Mouse (Mus musculus) heart, postnatal 14 days (tissue): ENCODE results near the gene Fam168a. TPM values are rescaled to one million over a fixed set of nuclear protein-coding genes. Genes with fewer than 3 reads are reported as not detected.
"Not testable (repeated sequence)": the region's sequence is repeated elsewhere in the genome, so short reads cannot be mapped to it uniquely, and the experiment has no call there.

ENCODE experiments used
- DNase-seq, 2 experiments: peaks; one replicate each; pipeline ENCODE4 v3.0.0; 2021 to 2022
- intact Hi-C: fragments of 180-260 bp; cut with DNase I; formaldehyde crosslinking; loops from one replicate; pipeline ENCODE4 v1.15.1; 2025
- total RNA-seq, 2 experiments: library from RNA; stranded (reverse); gene quantifications; 2 replicates each; pipeline ENCODE4 v1.2.3; 2021

Gene Fam168a
- total RNA-seq, 2 experiments from 2014 or later = 46.6 to 50.7 TPM

DNA sequence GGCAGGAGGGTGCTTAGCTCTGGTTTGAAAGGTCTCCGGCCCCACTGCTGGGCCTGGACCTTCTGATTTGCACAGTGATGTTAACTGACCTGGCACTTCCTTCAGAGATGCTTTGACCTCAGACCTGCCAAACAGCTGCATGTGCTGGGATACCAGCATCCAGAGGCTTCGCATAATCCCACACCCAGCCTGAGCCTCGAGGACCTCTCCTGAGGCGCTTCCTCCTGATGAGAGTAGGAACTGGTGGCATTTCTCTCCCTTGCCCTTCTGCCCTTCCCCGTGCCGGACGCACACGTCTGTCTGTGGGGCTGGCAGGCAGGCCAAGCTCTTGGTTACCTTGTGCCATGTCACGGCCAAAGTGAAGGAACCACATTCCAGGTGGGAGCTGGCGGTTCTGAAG lies 130.2 kb downstream of the Fam168a start:
- intact Hi-C loops = no loop called here

DNA sequence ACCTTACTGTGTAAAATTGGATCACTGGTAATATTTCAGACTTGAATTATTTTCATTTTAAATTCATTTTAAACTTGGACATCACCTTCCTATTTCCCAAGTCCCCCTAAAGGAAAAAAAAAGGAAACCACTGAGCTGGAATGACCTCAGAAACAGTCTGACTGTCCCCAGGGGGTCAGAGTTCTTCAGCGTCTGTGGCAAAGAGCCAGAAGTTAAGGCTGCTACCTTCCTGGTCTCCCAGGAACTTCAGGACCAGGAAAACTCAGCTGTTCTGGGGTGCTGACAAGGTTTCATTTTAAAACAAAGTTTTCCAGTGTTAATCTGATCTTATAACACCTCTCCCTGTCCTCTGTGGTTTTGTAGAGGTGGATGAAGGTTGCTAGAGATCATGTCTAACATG lies 131.3 kb downstream of the Fam168a start:
- intact Hi-C loops = no loop called here
- DNase-seq = no peak

More for the DNA sequence above, 130.2 kb downstream of the Fam168a start:
- no peak for DNase-seq

GRCm38 (mm10) chr7:100839632-100840402 lies 133.4 kb downstream of the Fam168a start:
- intact Hi-C loops = no loop called here
- no peak for DNase-seq

DNA sequence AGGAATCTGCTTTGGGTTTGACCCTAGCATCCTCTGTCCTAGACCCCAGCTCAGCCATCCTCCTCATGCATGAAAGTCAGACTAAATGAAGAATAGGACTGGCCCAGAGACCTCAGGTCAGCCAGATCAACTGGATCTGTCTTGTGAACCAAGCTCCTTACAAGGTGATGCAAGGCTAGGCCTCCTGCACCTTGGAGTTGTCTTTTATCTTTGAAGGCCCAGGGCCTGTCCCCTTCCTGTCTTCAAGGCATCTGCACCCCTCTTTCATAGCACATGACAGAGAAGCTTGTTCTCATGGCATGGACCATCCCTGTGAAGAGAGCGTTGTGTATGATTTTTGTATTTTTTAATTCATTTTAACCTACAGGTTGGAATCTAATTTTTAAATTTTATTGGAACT lies 134.5 kb downstream of the Fam168a start:
- intact Hi-C loops = no loop called here
- no peak for DNase-seq

DNA sequence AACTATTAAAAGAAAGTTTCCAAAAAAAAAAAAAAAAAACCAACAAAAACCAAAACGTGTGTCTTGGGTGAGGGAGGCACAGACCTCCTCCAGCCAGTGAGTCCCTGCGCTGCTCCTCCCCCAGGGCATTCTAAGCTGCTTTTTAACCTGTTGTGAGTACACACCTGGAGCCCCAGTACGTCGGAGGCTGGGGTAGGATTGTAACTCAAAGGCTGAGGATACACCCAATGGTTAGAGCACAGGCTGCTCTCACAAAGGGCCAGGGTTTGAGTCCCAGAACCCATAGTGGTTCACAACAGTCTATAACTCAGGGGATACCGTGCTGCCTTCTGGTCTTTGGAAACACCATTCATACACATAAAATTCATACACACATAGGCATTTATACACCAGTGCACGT lies 135.2 kb downstream of the Fam168a start:
- DNase-seq = no peak
- intact Hi-C loops = no loop called here

- intact Hi-C loops = no loop called here
- DNase-seq = no peak
Measured at GRCm38 (mm10) chr7:100842175-100842574, 135.7 kb downstream of the Fam168a start.

- no peak for DNase-seq
- intact Hi-C loops = no loop called here
Measured at GRCm38 (mm10) chr7:100843866-100844265, 137.4 kb downstream of the Fam168a start.

DNA sequence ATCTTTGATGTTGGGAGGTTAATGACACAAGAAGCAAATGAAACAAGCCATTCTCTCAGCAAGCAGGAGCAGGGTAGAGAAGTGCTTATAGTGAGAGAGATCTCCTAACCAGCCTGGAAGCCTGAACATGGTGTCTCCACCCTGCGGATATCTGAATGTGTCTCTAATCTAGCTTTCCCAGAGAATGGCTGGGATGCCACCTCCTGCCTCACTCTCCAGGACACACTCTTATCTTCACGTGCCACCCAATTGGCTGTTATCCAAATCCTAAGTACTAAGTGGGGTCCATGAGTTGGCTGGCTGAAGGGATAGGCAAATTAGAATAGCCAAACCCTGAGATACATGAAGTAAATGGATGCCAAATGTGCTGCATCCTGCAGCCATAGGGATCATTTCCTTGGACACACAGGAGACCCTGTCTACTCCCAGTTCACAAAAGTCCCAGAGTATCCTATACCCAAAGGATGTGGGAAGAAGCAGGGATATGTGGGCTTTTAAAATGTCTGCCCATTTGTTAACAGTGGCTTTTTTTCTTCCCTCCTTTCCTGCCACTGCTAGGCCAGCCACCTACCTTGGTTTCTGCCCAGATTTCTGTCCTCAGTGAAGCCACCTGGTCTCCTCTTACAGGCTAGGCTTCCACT lies 138.1 kb downstream of the Fam168a start:
- intact Hi-C loops = no loop called here
- no peak for DNase-seq

DNA sequence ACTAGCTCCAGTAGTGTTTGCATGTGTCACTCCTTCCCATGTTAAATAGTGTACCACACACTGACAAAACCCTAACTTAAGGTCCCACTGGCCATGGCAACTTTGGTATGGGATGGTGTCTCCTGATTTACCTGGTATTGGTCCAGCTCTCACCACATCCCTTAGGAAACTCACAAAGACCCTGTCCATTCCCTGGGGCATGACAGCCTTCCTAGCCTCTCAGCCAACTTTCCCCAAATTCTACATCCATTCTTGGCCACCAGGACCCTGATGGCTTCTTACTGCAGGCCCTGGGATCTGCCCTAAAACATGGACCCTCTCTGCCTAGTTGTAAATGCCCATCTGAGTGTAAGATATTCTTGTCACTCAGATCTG lies 138.6 kb downstream of the Fam168a start:
- intact Hi-C loops = no loop called here
- DNase-seq = no peak

GRCm38 (mm10) chr7:100845412-100845811 lies 139.0 kb downstream of the Fam168a start:
- peak; percentile 56 to 59 for DNase-seq
- intact Hi-C loops = no loop called here

- DNase-seq, intact Hi-C loops: not testable (repeated sequence)
Measured at GRCm38 (mm10) chr7:100846033-100846432, 139.6 kb downstream of the Fam168a start.

DNA sequence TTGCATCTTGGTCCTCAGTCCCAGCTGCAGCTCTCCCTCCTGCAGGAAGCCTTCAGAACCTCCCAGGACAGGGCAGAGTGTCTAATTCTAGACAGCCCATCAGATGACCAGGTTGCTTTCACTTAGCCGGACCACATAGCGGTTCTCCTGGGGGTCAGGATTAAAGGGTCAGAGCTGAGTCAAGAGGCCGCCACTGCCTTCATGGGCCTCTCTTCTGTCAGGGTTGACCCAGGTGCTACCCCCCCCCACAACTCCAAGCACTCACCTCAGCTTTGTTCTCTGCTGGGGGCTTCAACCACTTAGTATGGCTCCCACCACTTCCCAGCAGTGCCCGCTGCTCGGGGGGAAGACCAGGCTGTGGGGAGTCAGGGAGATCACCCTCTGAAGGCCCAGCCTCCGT lies 140.7 kb downstream of the Fam168a start:
- intact Hi-C loops = no loop called here
- no peak for DNase-seq

DNA sequence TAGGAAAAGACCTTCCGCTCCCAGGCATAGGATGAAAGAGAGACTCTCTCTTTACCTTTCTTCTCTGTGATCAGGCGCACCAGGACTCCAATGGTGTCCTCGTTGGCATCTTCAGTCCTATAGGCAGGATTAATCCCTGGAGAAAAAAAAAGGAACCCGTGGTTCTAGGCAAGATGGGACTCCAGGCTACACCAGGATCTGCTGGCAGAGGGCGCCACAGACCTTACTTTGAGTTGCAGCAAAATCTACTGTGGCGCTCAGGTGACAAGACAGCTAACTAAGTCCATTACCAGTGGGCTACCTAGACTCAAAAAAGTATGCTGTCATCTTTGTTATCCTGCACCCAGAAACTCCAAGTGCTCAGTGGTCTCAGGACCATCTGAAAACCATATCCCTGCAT lies 142.3 kb downstream of the Fam168a start:
- DNase-seq = peak; percentile 79 to 84
- intact Hi-C loops = loop anchor here (1.0 to 2.0 kb wide), 2 partner anchors 18 to 38 kb away; no protein-coding TSS in a partner anchor

DNA sequence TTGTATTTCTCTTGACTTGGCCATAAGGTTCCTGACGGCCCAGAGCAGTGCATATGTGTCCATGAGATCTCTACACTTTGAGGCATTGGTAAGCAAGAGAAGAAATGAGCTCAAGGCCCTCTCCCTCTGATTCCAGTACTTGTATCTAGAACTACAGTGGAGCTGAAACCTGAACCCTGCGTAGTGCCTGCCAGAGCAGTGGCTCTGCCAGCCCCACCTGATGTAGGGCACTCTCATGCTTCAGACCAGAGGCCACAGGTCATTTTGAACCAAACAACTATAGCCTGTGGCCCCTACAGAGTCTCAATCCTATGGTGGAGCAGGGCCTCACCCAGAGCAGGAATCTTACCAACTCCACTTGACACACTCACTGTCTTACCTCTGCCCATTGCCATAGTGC lies 143.1 kb downstream of the Fam168a start:
- intact Hi-C loops = loop anchor here (2.0 kb wide), 1 partner anchor 37 kb away; no protein-coding TSS in a partner anchor
- DNase-seq = no peak

DNA sequence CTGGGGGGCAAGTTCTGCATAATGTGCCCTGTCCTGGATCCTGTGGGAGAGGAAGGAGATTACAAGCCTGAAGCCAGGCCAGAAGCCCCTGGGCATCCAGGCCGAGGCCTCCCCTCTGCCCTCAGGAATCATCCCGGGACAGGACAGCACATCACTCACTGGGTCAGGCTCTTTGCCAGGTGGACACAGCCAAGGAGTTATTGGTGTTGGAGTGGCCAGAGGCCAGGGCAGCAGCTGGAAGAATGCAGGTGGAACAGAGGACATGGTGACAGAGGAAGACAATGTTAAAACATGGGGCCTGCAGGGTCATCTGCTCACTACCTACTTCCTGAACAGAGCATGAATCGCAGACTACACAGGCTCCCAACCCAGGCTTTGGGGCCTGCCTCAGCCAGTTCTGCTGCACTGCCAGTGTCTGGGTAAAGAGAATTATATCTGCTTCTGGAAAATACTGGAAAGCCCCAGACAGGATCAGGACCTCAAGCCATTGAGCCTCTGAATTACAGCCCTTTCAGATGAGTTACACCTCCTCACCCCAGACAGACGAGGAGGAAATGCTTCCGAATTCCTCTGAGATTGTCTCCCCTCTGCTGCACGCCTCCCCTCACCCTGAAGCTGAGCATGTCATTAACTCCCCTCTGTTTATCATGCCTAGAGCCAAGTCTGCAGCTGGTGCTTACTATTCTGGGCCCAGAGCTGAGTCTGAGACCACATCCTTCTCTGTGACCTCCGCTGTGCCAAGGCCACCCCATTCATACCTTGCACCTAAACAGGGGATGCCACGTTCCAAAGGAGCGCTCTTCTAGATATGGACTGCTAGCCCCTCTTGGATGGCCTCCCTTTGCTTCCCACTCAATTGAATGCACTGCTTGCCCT lies 145.3 kb downstream of the Fam168a start:
- no peak for DNase-seq
- intact Hi-C loops = no loop called here

- no peak for DNase-seq
- intact Hi-C loops = no loop called here
Measured at GRCm38 (mm10) chr7:100853396-100853795, 147.0 kb downstream of the Fam168a start.

DNA sequence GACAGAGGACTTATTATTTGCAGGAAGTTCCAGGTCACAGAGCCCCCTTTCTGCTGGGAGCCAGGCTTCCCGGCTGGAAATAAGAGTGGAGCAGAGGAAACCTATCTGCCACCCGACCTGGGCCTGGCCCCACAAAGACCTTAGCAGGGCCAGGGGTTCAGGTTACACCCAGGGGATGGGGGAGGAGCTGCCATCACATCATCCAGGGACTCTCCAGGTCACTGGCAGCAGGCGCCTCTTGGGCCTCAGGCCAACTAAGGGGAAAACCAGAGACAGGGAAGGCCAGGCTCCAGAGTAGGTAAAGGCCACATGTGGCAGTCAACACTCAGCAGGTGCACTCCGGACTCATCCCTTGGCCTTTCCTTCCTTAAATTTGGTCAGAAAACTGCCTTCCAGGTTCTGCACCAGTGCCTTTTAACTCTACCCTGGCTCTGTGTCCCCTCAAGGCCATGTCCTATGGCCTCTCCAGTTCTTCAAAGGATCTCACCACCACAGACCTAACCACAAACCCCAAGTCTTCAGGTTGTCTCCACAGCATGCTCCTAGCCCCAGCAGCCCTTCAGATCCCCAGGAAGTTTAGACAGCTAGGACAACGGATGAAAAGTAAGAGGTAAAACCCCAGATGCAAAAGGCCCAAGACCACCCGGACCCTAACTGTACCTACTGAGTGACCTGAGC lies 147.8 kb downstream of the Fam168a start:
- intact Hi-C loops = no loop called here
- DNase-seq = no peak

- DNase-seq = no peak
- intact Hi-C loops = no loop called here
Measured at GRCm38 (mm10) chr7:100854861-100855260, 148.4 kb downstream of the Fam168a start.

GRCm38 (mm10) chr7:100855300-100855699 lies 148.9 kb downstream of the Fam168a start:
- intact Hi-C loops = no loop called here
- no peak for DNase-seq

GRCm38 (mm10) chr7:100855795-100856573 lies 149.5 kb downstream of the Fam168a start:
- peak; percentile 39 to 49 for DNase-seq
- intact Hi-C loops = no loop called here
